ENCODE assay signal across 9 mouse cellular contexts in the genomic region with DNA sequence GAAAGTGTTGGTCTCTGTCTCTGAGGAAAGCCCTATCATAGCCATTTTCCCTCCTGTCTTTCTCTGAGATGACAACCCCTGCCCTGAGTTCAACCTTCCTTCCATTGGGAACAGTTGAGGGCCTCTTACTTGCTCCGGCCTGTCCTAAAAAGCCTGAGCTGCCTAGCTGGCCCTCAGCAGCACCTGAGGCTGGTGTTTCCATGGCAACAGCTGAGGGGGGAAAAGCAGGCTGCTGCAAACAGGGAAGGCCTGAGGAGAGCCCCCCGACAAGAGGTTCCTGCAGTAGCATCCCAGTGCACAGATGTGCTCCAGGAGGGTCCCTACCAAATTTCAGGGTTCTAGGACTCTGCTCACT. TPM values are rescaled to one million over a fixed set of nuclear protein-coding genes. Genes with fewer than 3 reads are reported as not detected.
DNase-seq lines count a peak whose midpoint lies in the region; ATAC-seq lines count a peak whose summit lies in the region.
"Had no signal": no experiment of that assay in that cellular context is flagged by ENCODE, and none has a peak within 500 bp of the region (broad histone marks: within the 10 kb centered on the region; RNA-seq: fewer than 3 reads in every experiment).

No protein-coding gene starts in this region.

- no peak for DNase-seq in lung, adult 18-20 months
- no peak for DNase-seq in testis, postnatal 10 days (ENCODE audit: low spot score)
- DNase-seq in thymus, postnatal 0 days (ENCODE audit: low spot score), result no peak

- WGBS in lung, embryonic 16.5 days, result 47% methylated on average over 2 of the region's 2 CpGs
- 30% methylated on average over 2 of the region's 2 CpGs for WGBS in forebrain, embryonic 15.5 days
- WGBS in hindbrain, embryonic 16.5 days, result 7% methylated on average over 2 of the region's 2 CpGs
- WGBS in neural tube, embryonic 13.5 days, result 16% methylated on average over 2 of the region's 2 CpGs

- H3K36me3 ChIP-seq in lung, embryonic 16.5 days (ENCODE audit: control insufficient read depth, insufficient read depth, low read length), result no peaks in the 10 kb centered on the region
- H3K36me3 ChIP-seq in forebrain, embryonic 15.5 days, result no peaks in the 10 kb centered on the region
- H3K36me3 ChIP-seq in hindbrain, embryonic 16.5 days (ENCODE audit: control insufficient read depth, insufficient read depth, low read length), result no peaks in the 10 kb centered on the region
- no peaks in the 10 kb centered on the region for H3K36me3 ChIP-seq in neural tube, embryonic 13.5 days
- H3K36me3 ChIP-seq: embryonic facial prominence, embryonic 13.5 days; kidney, embryonic 15.5 days had no signal

- H3K9ac ChIP-seq in lung, embryonic 16.5 days (ENCODE audit: low read length), result no peak overlapping the region
- H3K9ac ChIP-seq in forebrain, embryonic 15.5 days (replicated peaks), result peak overlapping the region; percentile 63; the same call in 1 of the 2 replicates
- peak overlapping the region; percentile 1; the same call in 1 of the 2 replicates for H3K9ac ChIP-seq in hindbrain, embryonic 16.5 days (ENCODE audit: low read depth, low read length)
- H3K9ac ChIP-seq in neural tube, embryonic 13.5 days, result peak overlapping the region; percentile 75
- H3K9ac ChIP-seq: embryonic facial prominence, embryonic 13.5 days; kidney, embryonic 15.5 days had no signal

- H3K27me3 ChIP-seq in lung, embryonic 16.5 days (ENCODE audit: control insufficient read depth, insufficient read depth, low read depth, low read length), result peaks cover 6% of the 10 kb centered on the region; the same call in 1 of the 2 replicates
- peaks cover 9% of the 10 kb centered on the region for H3K27me3 ChIP-seq in forebrain, embryonic 15.5 days
- H3K27me3 ChIP-seq in hindbrain, embryonic 16.5 days (replicated peaks; ENCODE audit: control insufficient read depth, insufficient read depth, low read length), result no peaks in the 10 kb centered on the region
- peaks cover 14% of the 10 kb centered on the region for H3K27me3 ChIP-seq in neural tube, embryonic 13.5 days

- 0 out of 2 replicates have a peak, but pooled peaks have one; percentile 13 for ATAC-seq in lung, embryonic 16.5 days (ENCODE audit: low read depth)
- no peak; the same call in 1 of the 2 replicates for ATAC-seq in forebrain, embryonic 15.5 days (replicated peaks)
- ATAC-seq in hindbrain, embryonic 16.5 days, result peak; percentile 19; the same call in 1 of the 2 replicates
- no peak; the same call in 1 of the 2 replicates for ATAC-seq in neural tube, embryonic 13.5 days (ENCODE audit: low read depth)

- no peaks in the 10 kb centered on the region for H3K9me3 ChIP-seq in lung, embryonic 16.5 days (ENCODE audit: control insufficient read depth, low read length)
- no peaks in the 10 kb centered on the region for H3K9me3 ChIP-seq in forebrain, embryonic 15.5 days
- no peaks in the 10 kb centered on the region for H3K9me3 ChIP-seq in hindbrain, embryonic 16.5 days (ENCODE audit: control insufficient read depth, low read length)
- H3K9me3 ChIP-seq in neural tube, embryonic 13.5 days, result no peaks in the 10 kb centered on the region
- H3K9me3 ChIP-seq: embryonic facial prominence, embryonic 13.5 days; kidney, embryonic 15.5 days had no signal

- H3K27ac ChIP-seq in lung, embryonic 16.5 days (ENCODE audit: low read length), result no peak overlapping the region
- peak overlapping the region; percentile 98 for H3K27ac ChIP-seq in forebrain, embryonic 15.5 days (replicated peaks)
- peak overlapping the region; percentile 90 for H3K27ac ChIP-seq in hindbrain, embryonic 16.5 days (ENCODE audit: low read depth, low read length)
- peak overlapping the region; percentile 93 for H3K27ac ChIP-seq in neural tube, embryonic 13.5 days (replicated peaks)
- H3K27ac ChIP-seq: embryonic facial prominence, embryonic 13.5 days; kidney, embryonic 15.5 days had no signal

- H3K4me1 ChIP-seq in lung, embryonic 16.5 days (replicated peaks; ENCODE audit: control insufficient read depth, insufficient read depth, low read length), result peaks cover 12% of the 10 kb centered on the region
- H3K4me1 ChIP-seq in forebrain, embryonic 15.5 days, result peaks cover 39% of the 10 kb centered on the region
- H3K4me1 ChIP-seq in hindbrain, embryonic 16.5 days (ENCODE audit: control insufficient read depth, insufficient read depth, low read depth, low read length), result peaks cover 34% of the 10 kb centered on the region
- H3K4me1 ChIP-seq in neural tube, embryonic 13.5 days (replicated peaks), result peaks cover 38% of the 10 kb centered on the region

- no peak overlapping the region for H3K4me3 ChIP-seq in lung, embryonic 16.5 days (ENCODE audit: low read length)
- H3K4me3 ChIP-seq in forebrain, embryonic 15.5 days, result no peak overlapping the region
- no peak overlapping the region for H3K4me3 ChIP-seq in hindbrain, embryonic 16.5 days (ENCODE audit: low read length)
- H3K4me3 ChIP-seq in neural tube, embryonic 13.5 days, result no peak overlapping the region

- H3K4me2 ChIP-seq in lung, embryonic 16.5 days (ENCODE audit: low read depth, low read length), result no peak overlapping the region
- H3K4me2 ChIP-seq in forebrain, embryonic 15.5 days (replicated peaks), result peak overlapping the region; percentile 69; the same call in 1 of the 2 replicates
- H3K4me2 ChIP-seq in hindbrain, embryonic 16.5 days (ENCODE audit: low read length), result no peak overlapping the region
- no peak overlapping the region for H3K4me2 ChIP-seq in neural tube, embryonic 13.5 days

RNA-seq across cellular contexts. Expression of gene Ky, which starts 38.2 kb away (rescaled TPM):
- 0.20 and 0.25 TPM in 2 replicates for polyA plus RNA-seq in lung, embryonic 16.5 days (2015; fragmentation: Nextera tagmentation; extraction: Ambion mirVana)
- polyA plus RNA-seq in forebrain, embryonic 15.5 days (2015; fragmentation: Nextera tagmentation; extraction: Ambion mirVana), result 0.17 and 0.20 TPM in 2 replicates
- 1.1 TPM in 2 replicates for polyA plus RNA-seq in hindbrain, embryonic 16.5 days (2015; fragmentation: Nextera tagmentation; extraction: Ambion mirVana)
- 0.36 and 0.51 TPM in 2 replicates for polyA plus RNA-seq in neural tube, embryonic 13.5 days (2015; fragmentation: Nextera tagmentation; extraction: Ambion mirVana)
- polyA plus RNA-seq in thymus, postnatal 0 days (2015; fragmentation: Nextera tagmentation; extraction: Ambion mirVana), result 0.10 and 0.12 TPM in 2 replicates

Comparison
In these comparisons a context has a peak if more than half of its experiments do, and no peak if none do; other contexts are left out.
1. ATAC-seq: peak in lung, embryonic 16.5 days (single experiment) and hindbrain, embryonic 16.5 days (single experiment); none in forebrain, embryonic 15.5 days (single experiment) and neural tube, embryonic 13.5 days (single experiment).